Mouse (Mus musculus) lung, adult 2 months (tissue): ENCODE measurements around the gene Fam78a.

ENCODE experiments used
- CTCF ChIP-seq: fragments of 200-500 bp; IDR thresholded peaks from 2 replicates; pipeline ENCODE4 v1.5.1; 2011; ENCODE audit warnings: mild to moderate bottlenecking, low read length, control low read depth; ENCODE audit not compliant: insufficient read depth
- POLR2A ChIP-seq: fragments of 200-500 bp; IDR thresholded peaks from 2 replicates; pipeline ENCODE4 v1.6.1; 2011; ENCODE audit warnings: low read depth, mild to moderate bottlenecking, control low read depth, low read length, borderline replicate concordance; ENCODE audit errors: extremely low read depth

- TF ChIP-seq CTCF, result no peak
- TF ChIP-seq POLR2A, result no peak
Observed at GRCm38 (mm10) chr2:32052418-32052817, 32.2 kb downstream of the Fam78a start.
